Mouse (Mus musculus): ENCODE data around the gene Dppa4.

Dppa4 gene

DNA sequence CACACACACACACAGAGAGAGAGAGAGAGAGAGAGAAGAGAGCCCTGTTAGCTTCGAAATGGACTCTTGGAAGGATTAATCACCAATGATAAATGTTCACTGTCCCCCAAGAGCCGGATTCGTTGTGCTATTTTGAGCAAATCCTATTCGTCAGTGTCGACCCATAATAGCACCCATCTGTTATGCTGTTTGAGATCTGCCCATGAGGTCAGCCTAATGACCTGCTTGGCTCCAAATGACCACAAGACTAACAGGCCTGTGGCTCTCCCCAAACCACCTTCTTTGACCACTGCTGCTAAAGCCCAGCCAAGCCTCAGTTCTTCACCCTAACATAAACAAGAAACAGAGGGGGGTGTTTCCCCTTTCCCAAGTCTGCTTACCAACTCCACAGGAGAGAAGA lies 43.4 kb downstream of the Dppa4 start:
- DNase-seq (ENCODE audit: low read depth): no peak

DNA sequence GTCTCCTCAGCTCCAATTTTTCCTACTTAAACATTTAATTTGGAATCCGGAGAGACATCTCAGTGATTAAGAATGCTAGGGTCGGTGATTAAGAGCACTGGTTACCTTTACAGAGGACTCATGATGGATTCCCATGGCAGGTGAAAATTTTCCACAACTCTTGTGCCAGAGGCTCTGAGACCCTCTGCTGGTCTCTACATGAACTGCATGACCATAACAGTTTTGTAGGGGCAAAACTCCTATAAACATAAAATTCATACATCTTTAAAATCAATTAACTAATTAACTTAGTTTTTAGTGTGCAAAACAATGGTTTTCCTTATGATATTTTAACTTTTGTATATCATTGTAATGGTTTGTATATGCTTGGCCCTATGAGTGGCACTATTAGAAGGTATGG lies 44.9 kb downstream of the Dppa4 start:
- no peak for DNase-seq (ENCODE audit: low read depth)

DNA sequence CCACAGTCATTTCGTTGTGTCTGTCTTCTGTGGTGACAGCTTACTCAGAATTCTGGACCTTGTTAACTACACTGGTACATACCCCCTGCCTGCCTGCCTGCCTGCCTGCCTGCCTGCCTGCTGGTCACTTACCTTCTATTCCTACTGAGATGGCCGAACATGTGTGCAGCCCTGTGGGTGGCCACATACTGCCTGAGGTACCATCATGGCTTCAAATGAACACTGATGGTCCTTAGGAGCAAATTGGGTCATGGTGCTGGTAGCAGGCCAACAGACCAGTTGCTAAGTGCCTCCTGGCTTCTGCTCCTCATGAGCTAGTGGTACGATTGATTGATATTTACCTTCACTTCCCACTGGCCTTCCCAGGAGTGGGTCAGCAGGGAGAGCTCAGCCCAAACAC lies 48.3 kb downstream of the Dppa4 start:
- DNase-seq (ENCODE audit: low read depth): no peak

GRCm38 (mm10) chr16:48335326-48335725 lies 51.8 kb downstream of the Dppa4 start:
- DNase-seq (ENCODE audit: low read depth): no peak
